Mouse (Mus musculus): ENCODE results near the gene Fcgr3.

GRCm38 (mm10) chr1:171006905-171007304, 57.8 kb downstream of the Fcgr3 start:
- TF ChIP-seq ZNF384 (IDR thresholded peaks at IDR 0.05; ENCODE audit: low read depth, low read length) (no peak), ZC3H11A (IDR thresholded peaks at IDR 0.05; ENCODE audit: borderline replicate concordance, low read depth, low read length) (peak; percentile 23; the same call in 1 of the 2 replicates)
